Mouse (Mus musculus) left cerebral cortex, adult 8-10 months (tissue): ENCODE data around the gene Degs1. TPM values are rescaled to one million over a fixed set of nuclear protein-coding genes. Genes with fewer than 3 reads are reported as not detected.

Experiments
- DNase-seq, 2 experiments: peaks; one replicate each; pipeline ENCODE4 v3.0.0; 2022; ENCODE audit warnings: low spot score in 2 of 2
- total RNA-seq, 4 experiments: library from RNA; stranded (reverse); gene quantifications; 2 replicates each; pipeline ENCODE4 v1.2.4; 2022

Gene Degs1
- total RNA-seq, 4 experiments from 2014 or later = 73.6 to 84.7 (median 79.1) TPM

GRCm38 (mm10) chr1:182227141-182227963 lies 55.3 kb downstream of the Degs1 start:
- DNase-seq = no peak

DNA sequence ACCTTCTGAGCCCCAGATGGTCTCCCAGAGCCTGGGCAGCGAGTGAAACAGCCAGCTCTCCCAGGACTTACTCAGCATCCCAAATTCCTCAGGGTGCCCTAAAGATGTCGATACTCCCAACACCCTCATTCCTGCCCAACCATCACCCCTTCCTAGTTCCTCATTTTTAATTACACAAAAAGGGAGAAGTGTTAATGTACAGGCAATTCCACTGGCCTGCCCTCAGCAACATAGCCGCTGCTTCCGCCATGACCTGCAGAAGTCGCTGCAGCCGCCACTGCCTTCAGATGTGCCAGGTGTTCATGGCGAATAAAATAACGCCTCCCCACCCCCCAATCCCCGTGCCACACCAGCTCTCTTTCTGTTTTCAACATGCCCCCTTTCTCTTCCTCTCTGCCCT lies 56.3 kb downstream of the Degs1 start:
- no peak for DNase-seq

Other genes starting within 250 kb of the Degs1 start
- gene Srp9, start 158.1 kb downstream of the Degs1 start, total RNA-seq = 10 to 100 TPM; 53.4 to 66.8 (median 60.4) TPM
- not detected for gene Vmn1r1, start 118.3 kb downstream of the Degs1 start, total RNA-seq
- 10 to 100 TPM; 45.3 to 49.9 (median 48.9) TPM for gene Fbxo28, start 58.8 kb upstream of the Degs1 start, total RNA-seq
- gene Trp53bp2, start 126.4 kb upstream of the Degs1 start, total RNA-seq = 10 to 100 TPM; 23.8 to 34.0 (median 26.8) TPM
- 10 to 100 TPM; 66.6 to 73.1 (median 71.6) TPM for gene Capn2, start 234.8 kb upstream of the Degs1 start, total RNA-seq